Mouse (Mus musculus): ENCODE measurements around the gene Ppm1d. TPM values are rescaled to one million over a fixed set of nuclear protein-coding genes. Genes with fewer than 3 reads are reported as not detected.

The Ppm1d gene
- total and polyA plus RNA-seq, 3 experiments: 19.0 to 26.4 (median 25.1) TPM

GRCm38 (mm10) chr11:85329167-85329894 is 18.3 kb downstream of the Ppm1d start:
- in situ Hi-C loops (cut with MboI; ENCODE audit: low pct_ligation_motif_present, low pct_unique_long_range_greater_than_20kb, low sequenced_read_pairs): no loop called here
- H3K36me3 ChIP-seq (replicated peaks in 1 of 2; ENCODE audit: control insufficient read depth in 1 of 2, insufficient read depth in 1 of 2, low read length in 1 of 2): peaks cover 35 to 78% of the 10 kb centered on the region in 2 experiments
- dilution Hi-C loops (cut with MboI; ENCODE audit: extremely low pct_ligation_motif_present, extremely low pct_unique_long_range_greater_than_20kb, low sequenced_read_pairs): no loop called here

DNA sequence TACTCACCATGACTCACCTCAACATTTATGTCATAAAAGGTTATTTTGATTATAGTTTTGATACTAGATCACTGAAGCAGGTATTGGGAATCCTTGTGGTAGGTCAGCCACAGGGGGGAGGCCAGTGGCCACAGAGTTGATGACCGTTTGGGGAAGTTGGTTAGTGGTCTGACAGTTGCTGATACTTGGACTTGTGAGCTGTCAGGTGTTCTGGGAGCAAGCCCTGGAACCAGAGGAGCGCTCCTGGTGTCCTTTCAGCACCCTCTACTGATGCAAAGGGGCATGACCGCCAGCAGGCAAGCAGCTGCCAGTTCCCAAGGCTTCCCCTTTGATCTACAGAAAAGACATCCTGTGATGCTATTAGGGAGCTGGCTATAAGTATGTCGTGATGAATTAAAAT is 23.7 kb downstream of the Ppm1d start:
- H3K4me2 ChIP-seq (ENCODE audit: insufficient read depth, low read depth, poor library complexity, severe bottlenecking): no peak overlapping the region
- H3K27me3 ChIP-seq (replicated peaks): no peaks in the 10 kb centered on the region
- peaks cover 40 to 91% of the 10 kb centered on the region in 2 experiments for H3K36me3 ChIP-seq (replicated peaks in 1 of 2; ENCODE audit: control insufficient read depth in 1 of 2, insufficient read depth in 1 of 2, low read length in 1 of 2)
- in situ Hi-C loops (cut with MboI; ENCODE audit: low pct_ligation_motif_present, low pct_unique_long_range_greater_than_20kb, low sequenced_read_pairs): loop anchor here (10.0 kb wide), 1 partner anchor 160 kb away; the partner anchor contains the start of gene 1700125H20Rik
- H3K27ac ChIP-seq (ENCODE audit: insufficient read depth, low read depth): no peak overlapping the region
- H3K9me3 ChIP-seq (replicated peaks; ENCODE audit: low read length): no peaks in the 10 kb centered on the region
- dilution Hi-C loops (cut with MboI; ENCODE audit: extremely low pct_ligation_motif_present, extremely low pct_unique_long_range_greater_than_20kb, low sequenced_read_pairs): no loop called here
- no peak for DNase-seq (ENCODE audit: extremely low read depth)
- H3K4me3 ChIP-seq (replicated peaks in 1 of 3; ENCODE audit: low read depth in 2 of 3, low read length in 2 of 3, poor library complexity in 1 of 3): no peak overlapping the region
- H3K79me2 ChIP-seq (replicated peaks; ENCODE audit: control insufficient read depth, extremely low read depth, insufficient read depth, poor library complexity, severe bottlenecking): no peaks in the 10 kb centered on the region
- H3K4me1 ChIP-seq (ENCODE audit: control insufficient read depth in 1 of 2, insufficient read depth in 2 of 2): no peaks in the 10 kb centered on the region
- H3K9ac ChIP-seq (ENCODE audit: insufficient read depth, low read depth): no peak overlapping the region
- TF ChIP-seq UBTF (IDR thresholded peaks at IDR 0.05; ENCODE audit: low read depth, low read length) (no peak), CHD2 (IDR thresholded peaks at IDR 0.05; ENCODE audit: low read length) (no peak), CTCF (conservative IDR thresholded peaks at IDR 0.05 in 1 of 2, IDR thresholded peaks at IDR 0.05 in 1 of 2; ENCODE audit: low read depth in 2 of 2, low read length in 2 of 2) (peak; percentile 39 to 82; a peak in 3 of 4 replicates), SMC3 (IDR thresholded peaks at IDR 0.05; ENCODE audit: low read depth, low read length) (peak; percentile 68), NELFE (IDR thresholded peaks at IDR 0.05; ENCODE audit: low read depth, low read length) (no peak), MAX (IDR thresholded peaks at IDR 0.05; ENCODE audit: low read length) (no peak), BHLHE40 (IDR thresholded peaks at IDR 0.05; ENCODE audit: low read depth, low read length) (no peak), RAD21 (IDR thresholded peaks at IDR 0.05; ENCODE audit: low read depth, low read length) (peak; percentile 83)

More at GRCm38 (mm10) chr11:85329167-85329894, 18.3 kb downstream of the Ppm1d start:
- Histone ChIP-seq H3K9ac (ENCODE audit: insufficient read depth, low read depth) (no peak overlapping the region), H3K4me1 (ENCODE audit: control insufficient read depth in 1 of 2, insufficient read depth in 2 of 2) (no peaks in the 10 kb centered on the region), H3K9me3 (replicated peaks; ENCODE audit: low read length) (no peaks in the 10 kb centered on the region), H3K27ac (ENCODE audit: insufficient read depth, low read depth) (no peak overlapping the region), H3K4me2 (ENCODE audit: insufficient read depth, low read depth, poor library complexity, severe bottlenecking) (no peak overlapping the region), H3K27me3 (replicated peaks) (no peaks in the 10 kb centered on the region), H3K4me3 (replicated peaks in 1 of 3; ENCODE audit: low read depth in 2 of 3, low read length in 2 of 3, poor library complexity in 1 of 3) (no peak overlapping the region), H3K79me2 (replicated peaks; ENCODE audit: control insufficient read depth, extremely low read depth, insufficient read depth, poor library complexity, severe bottlenecking) (peaks cover 12% of the 10 kb centered on the region)
- TF ChIP-seq TCF12 (IDR thresholded peaks at IDR 0.05; ENCODE audit: low read depth, low read length) (no peak), BHLHE40 (IDR thresholded peaks at IDR 0.05; ENCODE audit: low read depth, low read length) (no peak), ZC3H11A (IDR thresholded peaks at IDR 0.05; ENCODE audit: low read depth, low read length) (no peak), IRF4 (IDR thresholded peaks at IDR 0.05; ENCODE audit: low read depth, low read length) (no peak), SIN3A (IDR thresholded peaks at IDR 0.05; ENCODE audit: low read length) (no peak), SMC3 (IDR thresholded peaks at IDR 0.05; ENCODE audit: low read depth, low read length) (no peak), MYC (IDR thresholded peaks at IDR 0.05; ENCODE audit: low read depth, low read length) (no peak), MAFK (IDR thresholded peaks at IDR 0.05; ENCODE audit: insufficient replicate concordance, low read length) (no peak), USF2 (conservative IDR thresholded peaks at IDR 0.05; ENCODE audit: low read depth, low read length) (no peak), HCFC1 (IDR thresholded peaks at IDR 0.05; ENCODE audit: low read depth, low read length) (no peak), JUND (conservative IDR thresholded peaks at IDR 0.05; ENCODE audit: low read depth, low read length) (no peak), GABPA (IDR thresholded peaks at IDR 0.05; ENCODE audit: insufficient replicate concordance, low read depth, low read length) (no peak), RAD21 (IDR thresholded peaks at IDR 0.05; ENCODE audit: low read depth, low read length) (no peak), E2F4 (IDR thresholded peaks at IDR 0.05; ENCODE audit: insufficient replicate concordance, low read depth, low read length) (no peak)
- no peak for DNase-seq (ENCODE audit: extremely low read depth)
